Mouse (Mus musculus): ENCODE measurements around the gene 2510002D24Rik.
A peak's percentile ranks its signal among the peaks of the same experiment; 100 is the strongest.

The 2510002D24Rik gene

DNA sequence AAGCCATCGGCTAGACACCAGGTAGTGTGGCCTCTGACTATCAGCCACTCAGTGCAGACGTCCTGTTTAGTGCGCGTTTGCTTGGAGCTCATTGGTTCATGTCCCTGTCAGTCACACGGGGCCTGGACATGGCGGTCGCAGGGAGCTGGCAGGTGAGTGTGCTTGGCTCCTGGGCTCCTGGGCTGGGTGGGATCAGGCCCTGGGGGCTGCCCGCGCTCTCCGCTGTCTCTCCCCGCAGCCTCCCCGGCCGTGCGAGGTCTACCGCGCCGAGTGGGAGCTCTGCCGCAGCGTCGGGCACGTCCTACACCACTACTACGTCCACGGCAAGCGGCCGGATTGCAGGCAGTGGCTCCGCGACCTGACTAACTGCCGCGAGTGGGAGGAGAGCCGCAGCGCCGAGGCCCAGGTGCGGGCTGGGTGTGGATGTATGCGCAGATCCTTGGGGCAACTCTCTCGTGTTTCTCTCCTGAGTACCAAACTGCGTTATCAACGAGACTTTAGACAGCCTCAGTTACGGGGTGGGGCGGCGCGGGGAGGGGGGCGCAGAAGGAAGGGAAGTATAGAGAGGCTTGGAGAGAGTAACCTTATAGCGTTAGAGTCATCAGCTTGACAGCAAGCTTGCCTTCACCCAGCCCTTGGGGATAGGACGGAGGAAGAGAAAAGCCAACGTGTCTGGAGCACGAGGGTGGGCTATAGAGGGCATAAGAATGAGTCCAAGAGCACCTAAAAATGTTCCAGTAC lies at the start of gene 2510002D24Rik, which contains the start of gene Gm28539:
Gene 2510002D24Rik, plus strand, starts transcription at position 111 of the 741 bp plus-strand sequence.
Gene Gm28539, plus strand, starts transcription at position 117 of the 741 bp plus-strand sequence.
- DNase-seq (ENCODE audit: low read depth, low spot score) = peak; percentile 95

DNA sequence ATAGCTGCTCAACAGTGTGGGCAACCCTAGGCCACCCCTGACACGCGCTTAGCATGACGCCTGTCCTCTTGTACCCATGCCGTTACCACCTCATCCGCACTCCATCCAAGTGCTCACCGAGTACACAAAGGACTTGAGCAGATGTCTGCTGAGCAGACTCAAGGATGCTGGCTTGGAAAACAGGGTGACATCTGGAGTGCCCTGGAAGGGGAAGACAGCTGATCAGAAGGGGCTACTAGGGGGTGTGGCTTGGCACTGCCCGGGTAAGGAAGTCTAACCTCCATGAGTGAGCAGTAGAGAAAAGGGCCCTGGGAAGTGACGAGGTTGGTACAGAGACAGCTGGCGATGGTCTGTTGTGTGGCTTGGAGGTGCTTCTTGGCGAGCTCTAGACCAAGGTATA lies 49.7 kb upstream of the 2510002D24Rik start:
- no peak for DNase-seq (ENCODE audit: low read depth, low spot score)

DNA sequence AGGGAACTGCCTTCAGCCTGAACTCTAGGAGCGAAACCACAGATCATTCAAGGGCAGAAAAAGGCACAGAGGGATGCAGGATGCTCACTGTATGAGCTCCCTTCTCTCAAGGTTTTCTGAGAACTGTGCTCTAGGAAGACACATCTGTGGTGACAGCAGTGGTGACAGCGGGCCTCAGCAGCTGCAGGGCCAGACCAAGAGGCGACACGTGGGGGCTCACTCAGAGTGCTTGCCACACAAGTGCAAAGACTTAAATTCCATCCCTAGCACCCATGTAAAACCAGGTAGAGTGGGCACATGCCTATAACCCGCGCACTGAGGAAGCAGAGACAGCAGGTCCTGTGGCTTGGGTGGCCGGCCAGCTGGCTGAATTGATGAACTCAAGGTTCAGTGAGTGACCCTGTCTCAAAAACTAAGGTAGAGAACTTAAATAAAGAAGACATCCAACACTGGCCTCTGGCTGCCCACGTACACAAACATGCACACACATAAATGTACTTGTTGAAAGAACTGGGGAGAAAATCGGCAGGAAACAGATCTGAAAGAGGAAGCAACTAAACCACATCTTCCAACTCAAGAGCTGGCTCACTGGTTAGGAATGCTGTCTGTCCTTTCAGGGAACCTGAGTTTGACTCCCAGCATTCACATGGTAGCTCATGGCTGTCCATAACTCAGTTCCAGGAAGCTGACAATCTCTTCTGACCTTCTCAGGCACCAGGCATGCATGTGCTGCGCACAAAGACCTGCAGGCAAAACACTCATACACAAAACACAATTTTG lies 47.6 kb upstream of the 2510002D24Rik start:
- no peak for DNase-seq (ENCODE audit: low read depth, low spot score)

DNA sequence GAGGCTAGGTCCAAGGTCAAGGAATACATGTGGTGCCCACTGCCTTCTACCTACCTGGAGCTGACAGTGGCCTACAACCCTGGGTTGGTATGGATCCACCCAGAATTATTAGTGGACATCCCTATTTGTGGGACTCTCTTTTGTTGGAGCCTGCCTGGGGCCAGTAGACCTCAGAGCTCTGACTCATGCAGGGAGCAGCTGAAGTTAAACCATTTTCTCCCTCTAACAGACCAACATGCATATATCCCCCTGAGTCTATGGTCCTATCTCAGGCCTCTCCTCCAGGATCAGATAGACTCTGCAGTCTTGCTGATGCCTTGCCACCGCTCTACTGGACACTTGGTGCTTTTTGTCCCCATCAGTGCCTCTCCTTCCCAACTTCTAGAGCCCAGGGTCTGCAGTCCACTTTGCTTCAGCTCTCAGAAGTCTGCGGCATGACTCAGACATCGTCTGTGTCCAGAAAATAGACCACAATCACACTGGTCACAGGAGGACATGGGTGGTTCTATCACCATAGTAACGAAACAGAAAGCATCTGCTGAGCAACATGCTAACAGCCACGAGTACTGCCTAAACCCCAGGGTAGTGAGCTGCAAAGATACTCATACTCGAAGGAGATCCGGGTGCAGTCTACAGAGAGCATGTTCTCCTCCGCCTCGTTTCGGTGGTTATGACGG lies 41.0 kb upstream of the 2510002D24Rik start:
- no peak for DNase-seq (ENCODE audit: low read depth, low spot score)

DNA sequence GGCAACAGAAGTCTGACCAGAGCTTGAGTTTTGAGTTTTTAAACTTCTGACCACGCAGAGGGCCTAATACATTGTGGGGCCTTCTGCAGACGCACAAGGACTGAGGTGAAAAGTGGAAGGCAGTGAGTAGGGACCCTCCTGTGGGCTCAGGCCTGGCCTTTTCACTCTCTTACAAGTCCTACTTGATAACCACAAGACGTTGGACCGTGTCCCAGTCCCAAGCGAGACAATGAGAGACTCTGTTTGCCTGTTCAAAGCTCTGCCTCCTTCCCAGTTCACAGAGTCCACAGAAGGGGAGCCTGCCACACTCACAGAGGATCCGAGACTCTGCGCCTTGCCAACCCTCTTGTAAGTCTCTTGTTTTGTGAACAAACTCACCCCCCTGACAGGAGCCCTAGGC lies 39.7 kb upstream of the 2510002D24Rik start:
- no peak for DNase-seq (ENCODE audit: low read depth, low spot score)

DNA sequence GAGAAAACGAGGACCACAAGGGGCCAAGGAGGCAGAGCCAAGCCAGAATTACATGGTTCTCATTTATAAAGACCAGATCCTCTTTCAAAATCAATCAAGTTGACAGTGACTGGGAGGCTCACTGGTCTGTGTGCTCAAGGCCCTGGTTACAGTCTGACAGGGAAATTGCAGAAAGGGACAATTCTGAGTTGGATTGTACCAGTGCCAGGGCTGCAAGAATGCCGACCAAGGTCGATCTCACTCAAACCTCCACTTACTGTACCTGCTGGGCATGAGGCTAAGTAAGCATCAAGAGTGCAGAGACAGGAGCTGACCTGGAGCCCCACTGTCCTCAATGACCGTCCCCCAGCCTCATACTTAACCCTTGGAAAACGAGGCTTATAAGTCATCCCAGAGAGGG lies 38.2 kb upstream of the 2510002D24Rik start:
- no peak for DNase-seq (ENCODE audit: low read depth, low spot score)

DNA sequence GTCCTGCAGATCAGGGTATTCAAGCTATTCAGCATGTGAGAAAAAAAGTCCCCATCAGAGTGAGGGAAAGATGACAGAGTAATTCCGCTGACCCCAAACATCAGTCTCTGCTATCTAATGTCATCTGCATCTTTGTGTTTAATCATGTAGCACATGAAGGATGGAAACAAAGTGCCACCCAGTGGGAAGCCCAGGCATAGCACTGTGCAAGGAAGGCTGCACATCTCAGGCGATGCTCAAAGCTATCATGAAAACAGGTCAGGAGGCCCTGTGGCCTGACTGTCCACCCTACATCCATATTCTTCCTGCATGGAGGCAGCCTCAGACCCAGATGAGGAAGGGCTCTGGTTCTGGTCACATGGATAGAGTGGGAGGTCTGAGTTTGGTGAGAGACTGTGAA lies 37.5 kb upstream of the 2510002D24Rik start:
- no peak for DNase-seq (ENCODE audit: low read depth, low spot score)

DNA sequence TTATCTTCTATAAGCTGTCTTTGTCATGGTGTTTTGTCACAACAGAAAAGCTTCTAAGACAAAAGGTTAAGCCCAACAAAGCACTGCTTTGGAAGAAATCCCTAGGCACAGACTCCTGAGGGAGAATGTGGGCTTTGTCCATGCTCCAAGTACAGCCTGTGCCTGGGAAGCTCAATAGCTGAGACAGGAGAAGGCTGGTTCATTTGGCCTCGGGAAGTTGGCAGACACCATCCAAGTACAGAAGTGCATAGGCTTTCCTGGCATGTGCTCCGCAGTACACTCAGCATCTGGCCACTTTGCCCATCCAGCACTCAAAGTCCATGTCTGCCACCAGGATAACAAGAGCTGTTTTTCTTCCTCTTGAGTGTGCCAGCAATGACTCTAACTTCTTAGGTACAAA lies 30.6 kb upstream of the 2510002D24Rik start:
- DNase-seq (ENCODE audit: low read depth, low spot score) = no peak

DNA sequence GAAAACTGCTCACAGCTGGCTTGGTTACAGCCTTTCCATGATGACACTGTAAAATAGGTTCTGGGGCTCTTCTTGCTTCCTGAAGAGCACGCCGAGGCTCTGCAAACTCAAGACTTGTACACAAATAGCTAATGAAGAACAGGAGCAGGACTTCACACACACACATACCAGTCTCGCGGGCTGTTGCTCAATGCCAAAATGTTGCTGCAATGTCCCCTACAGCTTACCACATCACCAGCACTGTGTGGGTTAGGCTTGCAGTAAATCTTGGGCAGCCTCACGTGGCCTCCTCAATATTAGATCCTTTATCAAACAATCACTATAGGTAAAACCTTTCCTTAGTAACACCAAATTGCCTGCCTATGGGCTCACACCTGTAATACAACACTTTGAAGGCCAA lies 27.4 kb upstream of the 2510002D24Rik start:
- DNase-seq (ENCODE audit: low read depth, low spot score) = no peak

DNA sequence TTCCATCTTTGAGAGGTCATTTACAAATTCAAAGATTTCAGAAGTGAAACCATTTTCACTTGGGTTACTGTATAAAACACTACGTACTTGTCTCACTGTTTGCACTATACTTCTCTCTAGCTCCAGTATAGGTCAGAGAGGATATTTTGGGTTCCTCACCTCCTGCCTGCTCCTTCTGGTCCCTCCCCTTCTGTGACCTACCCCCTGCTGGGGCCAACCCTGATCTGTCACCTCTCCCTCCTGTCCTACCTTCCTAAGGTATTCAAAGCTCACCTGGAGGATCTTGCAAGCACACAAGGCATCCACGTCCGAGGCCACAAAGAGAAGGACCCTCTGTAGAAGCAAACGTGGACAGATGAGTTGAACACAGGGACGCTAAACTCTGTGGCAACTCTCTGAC lies 25.3 kb upstream of the 2510002D24Rik start:
- DNase-seq (ENCODE audit: low read depth, low spot score) = no peak

DNA sequence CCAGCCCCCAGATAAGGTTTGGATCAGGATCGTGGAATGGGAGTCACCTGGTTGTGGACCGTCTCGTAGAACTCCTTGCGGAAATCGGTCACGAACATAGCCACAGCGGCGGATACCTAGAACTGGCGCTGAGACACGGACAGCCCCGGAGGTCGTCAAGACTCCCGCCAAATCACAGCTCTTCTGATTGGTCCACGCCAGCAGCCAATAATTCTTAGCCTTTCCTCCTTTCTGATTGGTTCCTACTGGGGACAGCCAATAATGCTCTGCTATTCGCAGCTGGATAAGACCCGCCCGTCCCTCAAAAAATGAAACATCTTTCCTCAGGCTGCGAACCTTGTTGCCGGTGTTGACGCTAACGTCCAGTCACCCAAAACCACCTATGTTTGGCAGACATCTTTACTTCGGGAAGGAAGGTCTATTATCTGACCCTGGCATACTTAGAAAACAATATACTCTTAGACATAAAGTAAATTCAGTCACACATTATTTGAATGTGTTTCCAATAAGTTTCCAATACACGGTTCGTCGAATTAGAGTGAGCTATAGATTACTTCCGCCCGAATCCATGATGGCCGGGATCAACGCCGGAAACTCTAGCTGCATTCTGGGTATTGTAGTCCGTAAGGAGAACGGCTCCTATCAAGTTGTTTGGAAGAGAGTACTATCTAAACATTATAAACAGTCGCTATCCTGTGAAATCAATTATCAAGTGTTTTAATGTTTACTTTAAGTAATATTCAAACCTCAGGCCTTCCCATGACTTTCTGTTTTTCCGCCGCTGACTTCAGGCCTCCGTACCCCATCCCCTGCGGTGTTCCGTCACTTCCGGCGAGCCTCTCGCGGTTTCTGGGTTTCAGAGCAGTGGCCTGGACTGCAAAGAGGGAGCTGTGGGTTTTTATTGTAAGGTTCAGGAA lies 24.7 kb upstream of the 2510002D24Rik start, which contains the start of the genes Ufd1 and Cdc45:
Gene Ufd1, plus strand, starts transcription at position 312 of the 917 bp plus-strand sequence.
Gene Cdc45, minus strand, starts transcription at position 520 of the 917 bp plus-strand sequence.
- peak; percentile 96 for DNase-seq (ENCODE audit: low read depth, low spot score)

DNA sequence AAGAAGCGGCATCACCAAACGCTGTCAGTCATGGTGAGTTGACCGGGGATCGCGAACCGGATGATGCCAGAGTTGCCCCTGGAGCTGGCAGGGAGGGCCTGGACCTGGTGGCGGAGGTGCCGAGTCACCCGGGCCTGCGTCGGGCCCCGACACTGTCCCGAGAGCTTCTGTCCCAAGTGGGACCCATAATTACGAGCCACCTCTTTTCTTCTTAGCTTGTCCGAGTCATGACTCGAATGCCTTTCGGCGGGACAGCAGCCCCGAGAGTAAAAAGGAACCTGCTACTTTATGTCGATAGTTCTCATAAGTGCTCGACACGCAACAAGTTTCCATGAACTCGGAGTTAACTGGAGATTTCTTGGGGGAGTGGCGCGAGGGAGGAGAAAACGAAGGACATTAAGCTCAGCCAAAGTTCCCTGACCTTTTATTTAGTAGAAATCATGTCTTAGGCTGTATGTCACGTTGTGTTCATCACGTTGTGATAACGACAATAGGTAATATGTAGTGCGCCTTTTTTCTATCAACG lies 23.9 kb upstream of the 2510002D24Rik start:
- no peak for DNase-seq (ENCODE audit: low read depth, low spot score)

DNA sequence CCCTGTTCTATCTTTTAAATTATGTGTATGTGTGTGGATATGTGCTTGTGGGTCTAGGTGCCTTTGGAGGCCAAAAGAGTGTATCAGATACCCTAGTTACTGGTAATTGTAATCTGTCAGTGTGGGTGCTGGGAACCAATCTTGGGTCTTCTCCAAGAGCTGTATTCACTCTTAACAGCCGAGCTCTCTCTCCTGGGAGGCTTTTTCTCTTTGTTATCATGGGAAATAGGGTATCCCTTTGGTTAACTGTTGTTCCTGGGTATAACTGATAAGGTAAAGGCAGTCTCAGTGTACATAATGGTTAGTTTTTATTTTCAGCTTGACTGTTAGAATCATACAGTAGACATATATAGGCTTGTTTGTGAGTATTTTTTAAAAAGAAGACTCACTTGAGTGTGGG lies 14.0 kb upstream of the 2510002D24Rik start:
- no peak for DNase-seq (ENCODE audit: low read depth, low spot score)

DNA sequence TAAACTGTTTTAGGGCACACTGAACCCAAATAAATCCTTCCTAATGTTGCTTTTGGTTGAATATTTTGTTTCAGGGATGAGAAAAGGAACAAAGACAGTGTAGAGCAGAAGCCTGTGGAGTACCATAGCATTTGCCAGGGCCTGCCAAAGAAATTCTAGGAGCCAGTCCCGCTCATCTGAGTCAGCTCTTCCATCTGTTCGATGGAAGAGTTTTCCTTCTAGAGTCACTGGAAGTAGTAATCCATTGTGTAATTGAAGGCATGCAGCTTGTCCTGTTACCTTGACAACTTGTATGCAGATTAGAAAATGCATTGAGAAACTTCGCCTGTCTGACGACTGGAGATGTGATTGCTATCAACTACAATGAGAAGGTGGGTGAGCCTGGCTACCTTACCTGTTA lies 13.5 kb upstream of the 2510002D24Rik start:
- no peak for DNase-seq (ENCODE audit: low read depth, low spot score)

DNA sequence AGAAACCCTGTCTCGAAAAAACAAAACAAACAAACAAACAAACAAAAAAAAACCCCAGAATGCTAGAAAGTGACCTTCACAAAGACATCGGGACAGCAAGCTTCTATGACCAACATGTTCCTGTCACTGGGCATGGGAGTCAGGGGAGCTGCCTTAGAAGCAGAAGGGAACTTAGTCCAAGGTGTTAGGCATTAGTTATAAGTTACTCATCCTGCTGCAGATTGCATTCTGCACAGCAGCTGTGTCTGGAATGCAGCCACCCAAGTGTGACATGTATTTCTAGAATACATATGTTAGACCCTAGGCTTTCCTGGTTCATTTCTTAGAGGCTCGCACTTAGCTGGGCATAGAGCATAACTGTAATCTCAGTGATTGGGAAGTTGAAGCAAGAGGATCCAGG lies 7.7 kb upstream of the 2510002D24Rik start:
- DNase-seq (ENCODE audit: low read depth, low spot score) = no peak

DNA sequence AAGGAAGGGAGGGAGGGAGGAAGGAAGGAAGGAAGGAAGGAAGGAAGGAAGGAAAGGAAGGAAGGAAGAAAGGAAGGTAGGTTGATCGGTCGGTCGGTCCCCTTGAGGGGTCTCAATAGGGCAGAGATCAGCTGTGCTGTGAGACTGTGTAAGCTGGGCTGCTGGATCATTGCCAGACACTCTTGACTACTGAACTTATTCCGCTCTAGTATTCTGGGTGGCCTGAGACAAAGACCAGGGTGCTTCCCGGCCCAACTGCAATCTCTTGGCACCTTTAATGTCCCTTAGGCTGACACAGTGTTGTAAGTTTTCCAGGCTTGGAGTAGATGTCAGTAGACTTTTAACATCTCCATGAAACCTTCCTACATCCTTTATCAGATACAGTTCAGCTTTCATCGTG lies 7.3 kb upstream of the 2510002D24Rik start:
- DNase-seq (ENCODE audit: low read depth, low spot score) = no peak

DNA sequence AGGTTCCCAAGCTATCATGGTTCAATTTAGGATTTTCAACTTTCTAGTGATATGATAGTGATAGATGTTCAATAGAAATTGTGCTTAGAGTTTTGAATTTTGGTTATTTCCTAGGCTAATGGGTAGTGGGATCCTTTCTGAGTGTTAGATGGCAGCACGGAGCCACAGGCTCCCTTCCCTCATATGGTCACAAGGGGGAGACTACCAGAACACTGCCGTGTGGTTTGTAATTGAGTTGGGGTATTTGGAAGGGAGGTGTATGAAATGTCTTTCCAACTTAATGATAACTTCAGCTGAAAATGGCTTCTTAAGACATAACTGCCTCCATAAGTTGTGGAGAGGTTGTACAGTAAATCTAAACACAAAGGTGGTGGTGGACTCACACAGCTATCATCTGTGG lies 2.9 kb upstream of the 2510002D24Rik start:
- no peak for DNase-seq (ENCODE audit: low read depth, low spot score)

DNA sequence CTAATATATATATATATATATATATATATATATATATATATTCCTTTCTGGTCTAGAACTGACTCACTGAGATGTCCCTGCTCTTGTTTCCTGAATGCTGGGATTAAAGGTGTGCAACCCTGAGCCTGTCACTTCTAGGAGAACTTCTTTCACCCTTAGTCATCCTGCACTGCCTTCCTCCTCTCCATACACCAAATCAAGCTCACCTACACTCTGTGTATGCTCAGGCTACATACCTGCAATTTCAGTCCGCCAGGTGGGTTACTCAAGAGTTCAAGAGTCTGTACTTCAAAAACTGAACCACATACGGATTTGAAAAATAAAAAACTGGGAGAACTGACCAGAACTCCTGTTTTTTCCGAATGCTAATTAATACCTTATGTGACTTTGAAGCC lies 308 bp upstream of the 2510002D24Rik start:
- no peak for DNase-seq (ENCODE audit: low read depth, low spot score)

DNA sequence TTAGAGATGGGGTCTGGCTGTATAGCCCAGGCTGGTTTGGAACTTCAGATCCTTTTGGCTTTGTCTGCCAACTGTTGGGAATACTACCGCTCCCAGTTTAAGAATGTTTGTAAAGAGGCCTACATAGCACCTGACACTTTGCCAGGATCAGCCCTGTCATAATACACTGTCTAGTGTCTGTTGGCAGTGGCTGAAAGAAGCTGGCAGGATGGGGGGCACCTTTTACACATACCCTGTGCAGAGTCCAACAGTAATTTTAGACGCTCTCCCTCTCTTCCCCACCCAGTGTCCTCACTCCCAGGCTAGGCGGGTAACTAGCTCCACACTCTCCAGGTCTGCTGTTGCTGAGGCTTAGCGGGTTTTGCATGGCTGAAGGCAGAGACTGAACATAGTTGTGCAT lies 2.0 kb downstream of the 2510002D24Rik start:
- DNase-seq (ENCODE audit: low read depth, low spot score) = no peak

DNA sequence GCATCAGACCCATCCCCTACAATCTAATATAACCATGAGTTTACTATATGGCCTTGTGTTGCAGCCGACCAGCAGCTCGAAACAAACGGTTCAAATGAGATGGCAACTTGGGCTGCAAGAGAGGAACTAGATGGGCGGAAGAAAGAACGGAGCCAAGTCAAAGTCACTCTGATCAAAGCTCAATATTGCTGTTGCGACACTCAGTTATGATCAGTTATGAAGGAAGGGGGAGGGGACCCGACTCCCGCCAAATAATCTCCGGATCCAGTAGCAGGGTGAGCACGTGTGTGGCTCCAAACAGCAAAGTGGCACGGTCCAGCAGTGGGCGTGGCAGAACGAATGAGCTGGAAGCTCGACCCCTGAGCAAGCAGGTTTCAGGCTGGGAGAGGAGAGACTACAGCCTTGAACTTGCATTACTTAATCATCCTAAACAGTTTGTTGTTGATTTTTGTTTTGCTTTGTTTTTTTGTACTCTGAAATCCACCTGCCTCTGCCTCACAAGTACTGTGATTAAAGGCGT lies 10.0 kb downstream of the 2510002D24Rik start:
- no peak for DNase-seq (ENCODE audit: low read depth, low spot score)

Measured in CD4-positive helper T cell, adult 2 months (primary cell).